Mouse (Mus musculus): ENCODE results near the gene Lamc1. TPM values are rescaled to one million over a fixed set of nuclear protein-coding genes. Genes with fewer than 3 reads are reported as not detected.
"Not testable (repeated sequence)": the region's sequence is repeated elsewhere in the genome, so short reads cannot be mapped to it uniquely, and the experiment has no call there.

The Lamc1 gene
- polyA plus RNA-seq, 1 experiment from 2014 or later = 41.6 TPM

DNA sequence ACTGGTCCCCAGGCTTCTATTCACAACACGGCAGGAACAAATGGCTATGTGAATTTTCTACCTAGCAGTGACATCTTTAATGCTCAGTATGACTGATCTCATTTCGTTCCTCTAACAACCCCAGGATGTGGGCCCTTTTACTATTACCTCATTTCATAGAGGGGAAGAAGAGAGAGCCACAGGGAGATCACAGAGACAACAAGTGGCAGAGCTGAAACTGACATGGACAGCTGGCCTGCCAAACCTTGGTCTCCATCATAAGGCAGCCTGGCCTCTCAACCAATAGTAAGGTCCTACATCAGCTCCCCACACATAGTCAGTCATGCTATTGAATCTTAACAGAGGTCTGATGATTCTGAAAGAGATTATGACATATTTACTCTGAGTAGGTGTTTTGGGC is 12.4 kb upstream of the Lamc1 start:
- no peak for DNase-seq (ENCODE audit: low spot score)
- no peak for ATAC-seq (ENCODE audit: low FRiP score, low TSS enrichment)
- WGBS = 91% methylated on average over 2 of the region's 2 CpGs

DNA sequence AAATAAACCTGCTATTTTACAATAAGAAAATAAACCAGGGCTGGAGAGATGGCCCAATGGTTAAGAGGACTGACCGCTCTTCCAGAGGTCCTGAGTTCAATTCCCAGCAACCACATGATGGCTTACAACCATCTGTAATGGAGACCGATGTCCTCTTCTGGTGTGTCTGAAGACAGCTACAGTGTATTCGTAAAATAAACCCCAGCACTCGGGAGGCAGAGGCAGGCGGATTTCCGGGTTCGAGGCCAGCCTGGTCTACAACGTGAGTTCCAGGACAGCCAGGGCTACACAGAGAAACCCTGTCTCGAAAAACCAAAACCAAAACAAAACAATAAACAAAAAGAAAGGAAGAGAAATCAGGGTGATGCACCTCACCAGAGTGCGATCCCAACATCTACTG is 2.9 kb upstream of the Lamc1 start:
- not testable (repeated sequence) for H3K36me3 ChIP-seq (ENCODE audit: control insufficient read depth, insufficient read depth, low read length); H3K4me2 ChIP-seq (replicated peaks; ENCODE audit: low read depth); H3K9ac ChIP-seq (ENCODE audit: low read length); H3K4me1 ChIP-seq (replicated peaks; ENCODE audit: control insufficient read depth, insufficient read depth); H3K4me3 ChIP-seq (ENCODE audit: low read depth, low read length); DNase-seq (ENCODE audit: low spot score); H3K9me3 ChIP-seq (ENCODE audit: control insufficient read depth, low read length); H3K27ac ChIP-seq (replicated peaks); H3K27me3 ChIP-seq (ENCODE audit: control insufficient read depth, insufficient read depth, low read length); ATAC-seq (ENCODE audit: low FRiP score, low TSS enrichment)
- WGBS = 89% methylated on average over 10 of the region's 10 CpGs

More for the DNA sequence above, 12.4 kb upstream of the Lamc1 start:
- no peak overlapping the region for H3K4me2 ChIP-seq (replicated peaks; ENCODE audit: low read depth)
- no peak overlapping the region for H3K27ac ChIP-seq (replicated peaks)
- H3K27me3 ChIP-seq (ENCODE audit: control insufficient read depth, insufficient read depth, low read length) = no peaks in the 10 kb centered on the region
- H3K4me3 ChIP-seq (ENCODE audit: low read depth, low read length) = no peak overlapping the region
- H3K9me3 ChIP-seq (ENCODE audit: control insufficient read depth, low read length) = no peaks in the 10 kb centered on the region
- H3K36me3 ChIP-seq (ENCODE audit: control insufficient read depth, insufficient read depth, low read length) = no peaks in the 10 kb centered on the region
- no peak overlapping the region for H3K9ac ChIP-seq (ENCODE audit: low read length)
- TF ChIP-seq CTCF (IDR thresholded peaks at IDR 0.05; ENCODE audit: low read depth) (no peak), EP300 (optimal IDR thresholded peaks at IDR 0.05) (no peak)
- no peaks in the 10 kb centered on the region for H3K4me1 ChIP-seq (replicated peaks; ENCODE audit: control insufficient read depth, insufficient read depth)

DNA sequence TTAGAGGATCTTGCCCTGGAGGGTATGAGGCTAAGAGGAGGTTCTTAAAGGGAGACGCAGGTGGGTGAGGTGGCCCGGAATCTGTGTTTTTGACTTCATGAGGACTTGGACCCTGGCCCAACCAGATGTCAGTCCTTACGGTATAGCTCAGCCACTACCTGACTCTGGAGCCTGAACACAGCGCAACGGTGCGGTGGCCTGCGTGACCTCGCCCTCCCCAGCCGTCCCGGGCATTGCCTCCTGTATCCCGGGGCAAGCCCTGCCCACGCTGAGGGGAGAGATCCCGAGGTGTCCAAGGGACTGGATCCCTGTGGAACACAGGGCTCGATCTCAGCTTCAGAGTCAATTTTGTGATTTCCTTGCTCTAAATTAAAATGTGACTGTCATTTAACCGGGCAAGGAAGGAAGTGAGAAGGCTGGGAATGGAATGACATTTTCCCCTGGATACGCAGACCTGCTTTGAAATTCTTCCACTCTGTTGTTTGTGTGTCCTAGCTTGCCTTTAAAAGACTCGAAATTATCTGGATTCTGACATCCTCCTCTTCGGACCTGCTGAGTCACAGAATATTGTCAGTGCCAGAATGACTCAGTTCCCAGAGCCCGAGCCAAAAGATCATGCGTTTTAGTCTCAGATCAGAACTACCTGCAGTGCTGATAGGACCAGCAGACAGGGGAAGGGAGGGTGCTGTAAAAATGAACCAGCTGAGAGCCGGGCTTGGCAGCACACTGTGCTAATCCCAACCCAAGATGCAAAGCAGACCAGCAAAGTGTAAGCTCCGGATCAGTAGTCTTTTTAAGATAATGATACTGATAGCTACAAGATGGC is 923 bp upstream of the Lamc1 start:
- H3K27ac ChIP-seq (replicated peaks) = peak overlapping the region; percentile 97
- peak overlapping the region; percentile 90 for H3K4me3 ChIP-seq (ENCODE audit: low read depth, low read length)
- H3K4me2 ChIP-seq (replicated peaks; ENCODE audit: low read depth) = peak overlapping the region; percentile 77
- ATAC-seq (ENCODE audit: low FRiP score, low TSS enrichment) (peak; percentile 67), DNase-seq (ENCODE audit: low spot score) (peak; percentile 71)
- no peaks in the 10 kb centered on the region for H3K36me3 ChIP-seq (ENCODE audit: control insufficient read depth, insufficient read depth, low read length)
- no peaks in the 10 kb centered on the region for H3K27me3 ChIP-seq (ENCODE audit: control insufficient read depth, insufficient read depth, low read length)
- 1% methylated on average over 22 of the region's 22 CpGs for WGBS
- TF ChIP-seq EP300 (optimal IDR thresholded peaks at IDR 0.05) (no peak), CTCF (IDR thresholded peaks at IDR 0.05; ENCODE audit: low read depth) (peak; percentile 8; the same call in 1 of the 2 replicates)
- no peaks in the 10 kb centered on the region for H3K9me3 ChIP-seq (ENCODE audit: control insufficient read depth, low read length)
- peak overlapping the region; percentile 51 for H3K9ac ChIP-seq (ENCODE audit: low read length)
- H3K4me1 ChIP-seq (replicated peaks; ENCODE audit: control insufficient read depth, insufficient read depth) = no peaks in the 10 kb centered on the region; the same call in 1 of the 2 replicates

DNA sequence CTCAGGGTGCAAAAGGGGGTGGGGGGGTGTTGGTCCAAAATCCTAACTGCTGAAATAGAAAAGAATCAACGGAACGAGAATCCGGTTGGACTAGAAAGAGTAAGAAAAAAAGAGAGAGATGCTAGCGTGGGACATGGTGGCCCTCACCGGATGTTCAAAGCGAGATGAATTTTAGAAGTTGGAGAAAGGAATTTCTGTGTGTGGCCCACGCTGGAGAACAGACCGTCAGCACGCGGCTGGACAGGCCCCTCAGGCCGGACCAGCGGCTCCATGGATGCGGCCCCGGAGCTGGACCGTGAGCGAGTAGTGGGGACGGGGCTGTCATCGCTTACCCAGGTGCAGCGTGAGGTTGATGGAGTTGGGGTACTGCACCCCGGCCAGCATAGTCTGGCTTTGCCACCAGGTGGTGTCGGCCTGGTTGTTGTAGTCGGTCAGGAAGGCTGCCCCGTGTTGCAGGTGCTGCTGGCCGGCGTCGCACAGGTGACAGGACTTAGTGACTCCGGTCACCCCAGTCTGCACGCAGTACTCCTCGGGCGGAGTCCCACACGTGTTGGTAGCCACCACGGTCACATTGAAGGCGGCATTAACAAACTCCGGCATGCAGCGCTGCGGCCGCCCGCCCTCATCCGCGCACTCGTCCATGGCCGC is 666 bp downstream of the Lamc1 start:
- WGBS = under 1% methylated on average over 39 of the region's 42 CpGs
- no peaks in the 10 kb centered on the region for H3K27me3 ChIP-seq (ENCODE audit: control insufficient read depth, insufficient read depth, low read length)
- H3K9me3 ChIP-seq (ENCODE audit: control insufficient read depth, low read length) = no peaks in the 10 kb centered on the region
- H3K4me2 ChIP-seq (replicated peaks; ENCODE audit: low read depth) = peak overlapping the region; percentile 77
- TF ChIP-seq EP300 (optimal IDR thresholded peaks at IDR 0.05) (no peak), CTCF (IDR thresholded peaks at IDR 0.05; ENCODE audit: low read depth) (peak; percentile 71)
- no peaks in the 10 kb centered on the region for H3K36me3 ChIP-seq (ENCODE audit: control insufficient read depth, insufficient read depth, low read length)
- DNase-seq (ENCODE audit: low spot score) = peak; percentile 83
- H3K27ac ChIP-seq (replicated peaks) = peak overlapping the region; percentile 97
- peak overlapping the region; percentile 93 for H3K9ac ChIP-seq (ENCODE audit: low read length)
- peak; percentile 78 for ATAC-seq (ENCODE audit: low FRiP score, low TSS enrichment)
- peak overlapping the region; percentile 90 for H3K4me3 ChIP-seq (ENCODE audit: low read depth, low read length)
- no peaks in the 10 kb centered on the region; the same call in 1 of the 2 replicates for H3K4me1 ChIP-seq (replicated peaks; ENCODE audit: control insufficient read depth, insufficient read depth)

DNA sequence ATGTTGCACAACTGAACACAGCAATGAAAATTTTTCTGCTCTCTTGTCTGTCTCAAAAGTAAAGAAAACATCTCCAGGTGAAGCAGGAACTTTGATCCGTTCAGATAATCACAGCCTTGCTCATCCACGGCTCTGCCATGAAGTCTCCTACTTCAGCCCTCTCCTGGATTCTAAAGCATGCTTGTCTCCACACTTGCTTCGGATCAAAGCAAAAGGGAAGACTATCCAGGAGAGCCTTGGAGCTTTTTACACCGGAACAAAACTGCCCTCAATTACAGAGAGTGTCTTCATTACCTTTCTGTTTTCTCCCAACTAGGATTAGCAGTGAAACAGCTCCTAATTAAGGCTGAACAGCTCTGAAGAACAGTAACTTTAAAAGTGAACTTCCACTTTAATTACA is 1.4 kb downstream of the Lamc1 start:
- no peak for DNase-seq (ENCODE audit: low spot score)
- peak overlapping the region; percentile 93 for H3K9ac ChIP-seq (ENCODE audit: low read length)
- TF ChIP-seq CTCF (IDR thresholded peaks at IDR 0.05; ENCODE audit: low read depth) (no peak), EP300 (optimal IDR thresholded peaks at IDR 0.05) (no peak)

DNA sequence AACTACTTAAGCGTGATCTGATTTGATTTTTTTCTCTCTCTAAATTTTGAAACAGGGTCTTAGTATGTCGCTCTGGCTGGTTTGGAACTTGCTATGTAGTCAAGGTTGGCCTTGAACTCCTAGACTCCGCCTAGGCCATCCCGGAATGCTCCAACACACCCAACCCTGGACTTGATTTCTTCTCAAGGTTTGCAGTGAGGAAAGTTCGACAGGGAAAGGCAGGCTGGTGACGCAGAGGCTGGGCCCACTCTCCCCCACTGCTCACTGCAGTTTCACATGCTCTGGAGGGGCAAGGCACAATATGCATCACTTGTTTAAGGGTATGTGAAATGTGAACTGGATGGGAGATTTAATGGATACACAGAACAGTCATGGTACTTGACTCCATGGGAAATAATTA is 3.3 kb downstream of the Lamc1 start:
- WGBS = 77% methylated on average over 6 of the region's 6 CpGs
- 0 out of 2 replicates have a peak overlapping the region, but pooled peaks have one; percentile 90 for H3K4me3 ChIP-seq (ENCODE audit: low read depth, low read length)

More for the DNA sequence above, 1.4 kb downstream of the Lamc1 start:
- peak overlapping the region; percentile 77 for H3K4me2 ChIP-seq (replicated peaks; ENCODE audit: low read depth)
- H3K27me3 ChIP-seq (ENCODE audit: control insufficient read depth, insufficient read depth, low read length) = no peaks in the 10 kb centered on the region
- H3K4me1 ChIP-seq (replicated peaks; ENCODE audit: control insufficient read depth, insufficient read depth) = no peaks in the 10 kb centered on the region; the same call in 1 of the 2 replicates
- no peak overlapping the region for H3K27ac ChIP-seq (replicated peaks)
- ATAC-seq (ENCODE audit: low FRiP score, low TSS enrichment) = no peak
- H3K4me3 ChIP-seq (ENCODE audit: low read depth, low read length) = peak overlapping the region; percentile 90
- no peaks in the 10 kb centered on the region for H3K36me3 ChIP-seq (ENCODE audit: control insufficient read depth, insufficient read depth, low read length)
- H3K9me3 ChIP-seq (ENCODE audit: control insufficient read depth, low read length) = no peaks in the 10 kb centered on the region
- WGBS = 1% methylated on average over 4 of the region's 4 CpGs

More for the DNA sequence above, 3.3 kb downstream of the Lamc1 start:
- Histone ChIP-seq H3K9ac (ENCODE audit: low read length) (no peak overlapping the region), H3K9me3 (ENCODE audit: control insufficient read depth, low read length) (no peaks in the 10 kb centered on the region), H3K36me3 (ENCODE audit: control insufficient read depth, insufficient read depth, low read length) (no peaks in the 10 kb centered on the region), H3K4me1 (replicated peaks; ENCODE audit: control insufficient read depth, insufficient read depth) (no peaks in the 10 kb centered on the region; the same call in 1 of the 2 replicates), H3K27ac (replicated peaks) (no peak overlapping the region), H3K4me2 (replicated peaks; ENCODE audit: low read depth) (peak overlapping the region; percentile 77), H3K27me3 (ENCODE audit: control insufficient read depth, insufficient read depth, low read length) (no peaks in the 10 kb centered on the region)
- no peak for ATAC-seq (ENCODE audit: low FRiP score, low TSS enrichment)
- DNase-seq (ENCODE audit: low spot score) = no peak
- TF ChIP-seq EP300 (optimal IDR thresholded peaks at IDR 0.05) (no peak), CTCF (IDR thresholded peaks at IDR 0.05; ENCODE audit: low read depth) (no peak)

All from stomach, postnatal 0 days (tissue).